Comparison of ENCODE assay signal across 25 mouse cellular contexts in genomic region chr5:121016405-121016804, GRCm38 (mm10). TPM values are rescaled to one million over a fixed set of nuclear protein-coding genes. Genes with fewer than 3 reads are reported as not detected.
A peak's percentile ranks its signal among the peaks of the same experiment; 100 is the strongest.
DNase-seq lines count a peak whose midpoint lies in the region; ATAC-seq lines count a peak whose summit lies in the region.
"Had no signal": no experiment of that assay in that cellular context is flagged by ENCODE, and none has a peak within 500 bp of the region (broad histone marks: within the 10 kb centered on the region; RNA-seq: fewer than 3 reads in every experiment).

No protein-coding gene starts in this region.

- no peaks in the 10 kb centered on the region for H3K4me1 ChIP-seq in forebrain, embryonic 14.5 days (ENCODE audit: control insufficient read depth, insufficient read depth, low read length)
- H3K4me1 ChIP-seq in forebrain, embryonic 10.5 days, result no peaks in the 10 kb centered on the region
- H3K4me1 ChIP-seq: embryonic facial prominence, embryonic 12.5 days; limb, embryonic 12.5 days; liver, embryonic 15.5 days; midbrain, embryonic 12.5 days had no signal

- 42% methylated on average over 12 of the region's 12 CpGs for WGBS in forebrain, embryonic 14.5 days
- WGBS in forebrain, embryonic 10.5 days, result 44% methylated on average over 12 of the region's 12 CpGs

- no peak for ATAC-seq in forebrain, embryonic 14.5 days

- no peak overlapping the region for H3K27ac ChIP-seq in forebrain, embryonic 14.5 days (ENCODE audit: low read depth, low read length)
- H3K27ac ChIP-seq in forebrain, embryonic 10.5 days, result no peak overlapping the region
- H3K27ac ChIP-seq: embryonic facial prominence, embryonic 12.5 days; hindbrain, embryonic 15.5 days; limb, embryonic 12.5 days; liver, embryonic 15.5 days; midbrain, embryonic 12.5 days; neural tube, embryonic 13.5 days had no signal

- H3K9ac ChIP-seq in forebrain, embryonic 14.5 days (ENCODE audit: low read length), result no peak overlapping the region
- H3K9ac ChIP-seq: embryonic facial prominence, embryonic 12.5 days; hindbrain, embryonic 15.5 days; limb, embryonic 12.5 days; liver, embryonic 15.5 days; lung, embryonic 14.5 days; midbrain, embryonic 12.5 days; neural tube, embryonic 13.5 days had no signal

- H3K36me3 ChIP-seq in forebrain, embryonic 14.5 days (ENCODE audit: control insufficient read depth, insufficient read depth, low read length), result no peaks in the 10 kb centered on the region
- H3K36me3 ChIP-seq in forebrain, embryonic 10.5 days (replicated peaks), result no peaks in the 10 kb centered on the region
- H3K36me3 ChIP-seq: embryonic facial prominence, embryonic 12.5 days; hindbrain, embryonic 15.5 days; limb, embryonic 12.5 days; liver, embryonic 15.5 days; midbrain, embryonic 12.5 days; neural tube, embryonic 13.5 days had no signal

- no peaks in the 10 kb centered on the region for H3K9me3 ChIP-seq in forebrain, embryonic 14.5 days (replicated peaks; ENCODE audit: control insufficient read depth, low read length)
- no peaks in the 10 kb centered on the region for H3K9me3 ChIP-seq in forebrain, embryonic 10.5 days
- H3K9me3 ChIP-seq: embryonic facial prominence, embryonic 12.5 days; hindbrain, embryonic 15.5 days; limb, embryonic 12.5 days; liver, embryonic 15.5 days; midbrain, embryonic 12.5 days; neural tube, embryonic 13.5 days had no signal

- H3K4me2 ChIP-seq in forebrain, embryonic 14.5 days (ENCODE audit: low read length), result no peak overlapping the region
- H3K4me2 ChIP-seq: embryonic facial prominence, embryonic 12.5 days; hindbrain, embryonic 15.5 days; limb, embryonic 12.5 days; liver, embryonic 15.5 days; lung, embryonic 14.5 days; midbrain, embryonic 12.5 days; neural tube, embryonic 13.5 days had no signal

- no peak overlapping the region for H3K4me3 ChIP-seq in forebrain, embryonic 14.5 days (ENCODE audit: low read depth, low read length)
- H3K4me3 ChIP-seq in forebrain, embryonic 10.5 days, result no peak overlapping the region
- H3K4me3 ChIP-seq: embryonic facial prominence, embryonic 12.5 days; hindbrain, embryonic 15.5 days; limb, embryonic 12.5 days; liver, embryonic 15.5 days; midbrain, embryonic 12.5 days; neural tube, embryonic 13.5 days had no signal

- peak; percentile 36 for DNase-seq in forebrain, embryonic 14.5 days (ENCODE audit: low spot score)
- DNase-seq in forebrain, embryonic 10.5 days (ENCODE audit: extremely low spot score, low spot score), result no peak
- peak; percentile 27 for DNase-seq in layer of hippocampus, adult 9-11 months
- no peak for DNase-seq in layer of hippocampus, adult 11-12 months (ENCODE audit: low spot score)
- DNase-seq in thymus, postnatal 4 days, result peak; percentile 14
- no peak for DNase-seq in thymus, postnatal 25 days
- no peak for DNase-seq in urinary bladder, postnatal 4 days (ENCODE audit: low spot score in 2 of 2)
- DNase-seq: cerebellum, adult 8-10 months; cerebellum, postnatal 25 days; gastrocnemius, postnatal 14 days; heart, postnatal 14 days; kidney, adult 2 months; kidney, postnatal 4 days; lung, embryonic 14.5 days; lung, postnatal 14 days; spleen, adult 18-20 months; thymus, postnatal 14 days had no signal

- no peaks in the 10 kb centered on the region for H3K27me3 ChIP-seq in forebrain, embryonic 14.5 days (replicated peaks; ENCODE audit: control insufficient read depth, insufficient read depth, low read length)
- no peaks in the 10 kb centered on the region for H3K27me3 ChIP-seq in forebrain, embryonic 10.5 days (ENCODE audit: poor library complexity, severe bottlenecking)
- H3K27me3 ChIP-seq: embryonic facial prominence, embryonic 12.5 days; hindbrain, embryonic 15.5 days; liver, embryonic 15.5 days; neural tube, embryonic 13.5 days had no signal

RNA-seq across cellular contexts. Expression of gene Rph3a, which starts 6.5 kb away (rescaled TPM):
- polyA plus RNA-seq in forebrain, embryonic 14.5 days (2014; fragmentation: Nextera tagmentation; extraction: Ambion mirVana), result 10.9 and 17.0 TPM in 2 replicates
- 0.25 and 0.60 TPM in 2 replicates for polyA plus RNA-seq in forebrain, embryonic 10.5 days (2016; fragmentation: Nextera tagmentation; extraction: Ambion mirVana)
- polyA plus RNA-seq: heart, embryonic 14.5 days; limb, embryonic 12.5 days; liver, adult 2 months; lung, embryonic 14.5 days had no signal

Comparison
In these comparisons a context has a peak if more than half of its experiments do, and no peak if none do; other contexts are left out.
1. DNase-seq: peak in forebrain, embryonic 14.5 days (single experiment), layer of hippocampus, adult 9-11 months (single experiment) and thymus, postnatal 4 days (single experiment); none in forebrain, embryonic 10.5 days (single experiment), layer of hippocampus, adult 11-12 months (single experiment), thymus, postnatal 25 days (single experiment) and urinary bladder, postnatal 4 days (0 of 2).